Mouse (Mus musculus) c-Kit-positive CD71-positive TER-119-negative erythroid progenitor cells, embryonic 14.5 days (primary cell): Measurements from ENCODE around the gene Klhl22.
"Not testable (repeated sequence)": the region's sequence is repeated elsewhere in the genome, so short reads cannot be mapped to it uniquely, and the experiment has no call there.

Experiments
- DNase-seq: peaks from one replicate; pipeline ENCODE4 v3.0.0-alpha.2; 2013; ENCODE audit warnings: low read depth

Gene Klhl22

GRCm38 (mm10) chr16:17759344-17759773 is at the start of gene Klhl22:
Gene Klhl22 (plus strand): TSS chr16:17759618.
- no peak for DNase-seq

GRCm38 (mm10) chr16:17717791-17718190 is 41.6 kb upstream of the Klhl22 start:
- DNase-seq, result no peak

GRCm38 (mm10) chr16:17721114-17721808 is 38.2 kb upstream of the Klhl22 start:
- no peak for DNase-seq

GRCm38 (mm10) chr16:17721822-17722460 is 37.5 kb upstream of the Klhl22 start:
- no peak for DNase-seq

- DNase-seq, result peak; percentile 66
Observed at GRCm38 (mm10) chr16:17722461-17723324, 36.7 kb upstream of the Klhl22 start.

GRCm38 (mm10) chr16:17723325-17723626 is 36.1 kb upstream of the Klhl22 start:
- DNase-seq, result no peak

GRCm38 (mm10) chr16:17724448-17724847 is 35.0 kb upstream of the Klhl22 start:
- no peak for DNase-seq

GRCm38 (mm10) chr16:17727179-17727861 is 32.1 kb upstream of the Klhl22 start:
- DNase-seq, result peak; percentile 62

- no peak for DNase-seq
Observed at GRCm38 (mm10) chr16:17729974-17730373, 29.4 kb upstream of the Klhl22 start.

GRCm38 (mm10) chr16:17732021-17732420 is 27.4 kb upstream of the Klhl22 start:
- DNase-seq, result no peak

GRCm38 (mm10) chr16:17732431-17732830 is 27.0 kb upstream of the Klhl22 start:
- DNase-seq, result no peak

GRCm38 (mm10) chr16:17732841-17733340 is 26.5 kb upstream of the Klhl22 start, which contains the start of gene Med15:
Gene Med15 (minus strand): TSS chr16:17732891.
- no peak for DNase-seq

- DNase-seq, result no peak
Observed at GRCm38 (mm10) chr16:17733646-17734045, 25.8 kb upstream of the Klhl22 start.

- DNase-seq, result not testable (repeated sequence)
Observed at GRCm38 (mm10) chr16:17734872-17735271, 24.5 kb upstream of the Klhl22 start.

- DNase-seq, result no peak
Observed at GRCm38 (mm10) chr16:17736156-17736555, 23.3 kb upstream of the Klhl22 start.

- no peak for DNase-seq
Observed at GRCm38 (mm10) chr16:17740080-17740479, 19.3 kb upstream of the Klhl22 start.

GRCm38 (mm10) chr16:17742810-17743209 is 16.6 kb upstream of the Klhl22 start:
- DNase-seq, result no peak

- DNase-seq, result no peak
Observed at GRCm38 (mm10) chr16:17743279-17743678, 16.1 kb upstream of the Klhl22 start.

GRCm38 (mm10) chr16:17744536-17744935 is 14.9 kb upstream of the Klhl22 start:
- peak; percentile 58 for DNase-seq

GRCm38 (mm10) chr16:17745067-17745466 is 14.4 kb upstream of the Klhl22 start:
- DNase-seq, result no peak

- no peak for DNase-seq
Observed at GRCm38 (mm10) chr16:17753001-17753400, 6.4 kb upstream of the Klhl22 start.

- DNase-seq, result no peak
Observed at GRCm38 (mm10) chr16:17753686-17754085, 5.7 kb upstream of the Klhl22 start.
